Comparison of ENCODE assay signal across 8 mouse cellular contexts in genomic region chr3:84352353-84353034, GRCm38 (mm10). TPM values are rescaled to one million over a fixed set of nuclear protein-coding genes. Genes with fewer than 3 reads are reported as not detected.
DNase-seq lines count a peak whose midpoint lies in the region; ATAC-seq lines count a peak whose summit lies in the region.

No protein-coding gene starts in this region.

- WGBS in heart, embryonic 10.5 days = 39% methylated on average over 5 of the region's 5 CpGs

- peaks cover 57% of the 10 kb centered on the region for H3K27me3 ChIP-seq in heart, embryonic 10.5 days (ENCODE audit: insufficient read depth, poor library complexity, severe bottlenecking)

- peak; percentile 54 for ATAC-seq in common myeloid progenitor, adult 5-6 weeks (replicated peaks; ENCODE audit: low read depth, poor library complexity, severe bottlenecking)
- peak; percentile 40; the same call in 1 of the 2 replicates for ATAC-seq in megakaryocyte-erythroid progenitor cell, adult 5-6 weeks (replicated peaks; ENCODE audit: low FRiP score, low TSS enrichment, poor library complexity, severe bottlenecking)

- peak; percentile 57 to 91 for DNase-seq in heart, adult 18-20 months
- no peak for DNase-seq in heart, postnatal 25 days (ENCODE audit: low spot score)
- peak; percentile 73 for DNase-seq in ZHBTc4 (ENCODE audit: low read depth, low spot score)
- peak; percentile 80 for DNase-seq in heart, embryonic 10.5 days (ENCODE audit: low spot score)
- DNase-seq in layer of hippocampus, postnatal 14 days (ENCODE audit: low spot score in 2 of 2) = peak; percentile 45 to 62
- DNase-seq in spleen, postnatal 14 days (ENCODE audit: low spot score in 2 of 2) = peak; percentile 56 to 78

- no peak overlapping the region for H3K27ac ChIP-seq in heart, embryonic 10.5 days

- intact Hi-C loops in heart, postnatal 25 days (cut with DNase I) = loop anchor here (1.0 kb wide), 2 partner anchors 128 to 190 kb away; partner anchors contain the start of gene Fhdc1

- no peaks in the 10 kb centered on the region for H3K36me3 ChIP-seq in heart, embryonic 10.5 days

- no peak overlapping the region for H3K4me3 ChIP-seq in heart, embryonic 10.5 days

- H3K9me3 ChIP-seq in heart, embryonic 10.5 days = no peaks in the 10 kb centered on the region

- peaks cover 5% of the 10 kb centered on the region; the same call in 1 of the 2 replicates for H3K4me1 ChIP-seq in heart, embryonic 10.5 days

RNA-seq across cellular contexts. Expression of gene Trim2, which starts 45.8 kb away (rescaled TPM):
- 1 to 10 TPM; 6.2 to 7.0 TPM for total RNA-seq in heart, adult 18-20 months (2021)
- 1 to 10 TPM; 6.4 to 7.5 TPM for total RNA-seq in heart, postnatal 25 days (2021)
- 1.7 and 3.0 TPM in 2 replicates for total RNA-seq in common myeloid progenitor, adult 5-6 weeks (2017)
- 7.1 and 8.0 TPM in 2 replicates for polyA plus RNA-seq in heart, embryonic 10.5 days (2016; fragmentation: Nextera tagmentation; extraction: Ambion mirVana)
- total RNA-seq in layer of hippocampus, postnatal 14 days (2021) = 100 to 1,000 TPM; 329 to 334 TPM
- total RNA-seq in megakaryocyte-erythroid progenitor cell, adult 5-6 weeks (2014; fragmentation: Nextera tagmentation) = 9.3 and 12.1 TPM in 2 replicates
- 4.9 and 6.1 TPM in 2 replicates for total RNA-seq in megakaryocyte-erythroid progenitor cell, adult 5-6 weeks (2017)

Comparison
In these comparisons a context has a peak if more than half of its experiments do, and no peak if none do; other contexts are left out.
1. RNA of gene Trim2, which starts 45.8 kb away (total RNA-seq): 329 to 334 TPM in layer of hippocampus, postnatal 14 days; 4.9 to 12.1 TPM in megakaryocyte-erythroid progenitor cell, adult 5-6 weeks, 6.4 to 7.5 TPM in heart, postnatal 25 days, 6.2 to 7.0 TPM in heart, adult 18-20 months and 1.7 to 3.0 TPM in common myeloid progenitor, adult 5-6 weeks; every median in the first group is over 10 times any median in the second.